Mouse (Mus musculus): ENCODE data around the gene Haghl.
"Not testable (repeated sequence)": the region's sequence is repeated elsewhere in the genome, so short reads cannot be mapped to it uniquely, and the experiment has no call there.

Haghl gene

GRCm38 (mm10) chr17:25818851-25819780 lies 33.6 kb upstream of the Haghl start:
- no peak for DNase-seq (ENCODE audit: low spot score)

- DNase-seq (ENCODE audit: low spot score), result no peak
Observed at GRCm38 (mm10) chr17:25817662-25818061, 32.2 kb upstream of the Haghl start.

GRCm38 (mm10) chr17:25813471-25813870 lies 28.0 kb upstream of the Haghl start:
- DNase-seq (ENCODE audit: low spot score), result peak; percentile 92

- DNase-seq (ENCODE audit: low spot score), result no peak
Observed at GRCm38 (mm10) chr17:25810890-25811289, 25.4 kb upstream of the Haghl start.

- no peak for DNase-seq (ENCODE audit: low spot score)
Observed at GRCm38 (mm10) chr17:25809606-25810340, 24.3 kb upstream of the Haghl start.

GRCm38 (mm10) chr17:25808789-25809605 lies 23.5 kb upstream of the Haghl start, which contains the start of gene Fbxl16:
Gene Fbxl16, plus strand, starts transcription at chr17:25809085.
- no peak for DNase-seq (ENCODE audit: low spot score)

- DNase-seq (ENCODE audit: low spot score), result no peak
Observed at GRCm38 (mm10) chr17:25808028-25808427, 22.6 kb upstream of the Haghl start.

GRCm38 (mm10) chr17:25807452-25807851 lies 22.0 kb upstream of the Haghl start:
- not testable (repeated sequence) for DNase-seq (ENCODE audit: low spot score)

- no peak for DNase-seq (ENCODE audit: low spot score)
Observed at GRCm38 (mm10) chr17:25806507-25806906, 21.0 kb upstream of the Haghl start.

- DNase-seq (ENCODE audit: low spot score), result no peak
Observed at GRCm38 (mm10) chr17:25802825-25803517, 17.5 kb upstream of the Haghl start.

- DNase-seq (ENCODE audit: low spot score), result no peak
Observed at GRCm38 (mm10) chr17:25801029-25801428, 15.6 kb upstream of the Haghl start.

GRCm38 (mm10) chr17:25796951-25797369 lies 11.5 kb upstream of the Haghl start, which contains the start of gene Metrn:
Gene Metrn, minus strand, starts transcription at chr17:25797136.
- peak; percentile 80 for DNase-seq (ENCODE audit: low spot score)

GRCm38 (mm10) chr17:25796211-25796771 lies 10.8 kb upstream of the Haghl start:
- no peak for DNase-seq (ENCODE audit: low spot score)

- no peak for DNase-seq (ENCODE audit: low spot score)
Observed at GRCm38 (mm10) chr17:25795609-25796092, 10.2 kb upstream of the Haghl start, which contains the start of gene AC134908.4. Gene AC134908.4, minus strand, starts transcription at chr17:25795659.

- no peak for DNase-seq (ENCODE audit: low spot score)
Observed at GRCm38 (mm10) chr17:25794998-25795397, 9.5 kb upstream of the Haghl start.

GRCm38 (mm10) chr17:25794197-25794596 lies 8.7 kb upstream of the Haghl start:
- no peak for DNase-seq (ENCODE audit: low spot score)

- peak; percentile 62 for DNase-seq (ENCODE audit: low spot score)
Observed at GRCm38 (mm10) chr17:25792615-25793014, 7.1 kb upstream of the Haghl start, which contains the start of gene Fam173a. Gene Fam173a, minus strand, starts transcription at chr17:25792901.

- peak; percentile 88 for DNase-seq (ENCODE audit: low spot score)
Observed at GRCm38 (mm10) chr17:25791843-25792527, 6.5 kb upstream of the Haghl start.

GRCm38 (mm10) chr17:25791320-25791842 lies 5.9 kb upstream of the Haghl start:
- DNase-seq (ENCODE audit: low spot score), result no peak

Measured in ovary, postnatal 14 days (tissue).